Mouse (Mus musculus) ovary, postnatal 14 days (tissue): ENCODE measurements at regions not wholly inside any gene's neighbourhood (a gene's known extent, or its start where the extent isn't known, plus 50 kb on each side); places are given as distances from the start of the nearest gene placed in this dataset.
"Not testable (repeated sequence)": the region's sequence is repeated elsewhere in the genome, so short reads cannot be mapped to it uniquely, and the experiment has no call there.

Experiments used
- DNase-seq: peaks from one replicate; pipeline ENCODE4 v3.0.0; 2022; ENCODE audit warnings: low spot score

GRCm38 (mm10) chr1:94969543-94969942 is 343.9 kb upstream of the Fam174a start:
- DNase-seq, result no peak

- no peak for DNase-seq
Observed at GRCm38 (mm10) chr1:94970103-94970759, 343.2 kb upstream of the Fam174a start.

GRCm38 (mm10) chr1:94993338-94993737 is 320.1 kb upstream of the Fam174a start:
- DNase-seq, result no peak

GRCm38 (mm10) chr1:95003900-95004299 is 309.5 kb upstream of the Fam174a start:
- DNase-seq, result no peak

GRCm38 (mm10) chr1:95030579-95030978 is 282.8 kb upstream of the Fam174a start:
- no peak for DNase-seq

GRCm38 (mm10) chr1:95033661-95034414 is 279.6 kb upstream of the Fam174a start:
- not testable (repeated sequence) for DNase-seq

- DNase-seq, result no peak
Observed at GRCm38 (mm10) chr1:95038411-95038810, 275.0 kb upstream of the Fam174a start.

GRCm38 (mm10) chr1:95040332-95040731 is 273.1 kb upstream of the Fam174a start:
- no peak for DNase-seq

- no peak for DNase-seq
Observed at GRCm38 (mm10) chr1:95043355-95043754, 270.1 kb upstream of the Fam174a start.

GRCm38 (mm10) chr1:95064330-95065193 is 248.9 kb upstream of the Fam174a start:
- DNase-seq, result no peak

- DNase-seq, result no peak
Observed at GRCm38 (mm10) chr1:95065620-95066019, 247.8 kb upstream of the Fam174a start.

- no peak for DNase-seq
Observed at GRCm38 (mm10) chr1:95066040-95066439, 247.4 kb upstream of the Fam174a start.

- DNase-seq, result no peak
Observed at GRCm38 (mm10) chr1:95075151-95075550, 238.3 kb upstream of the Fam174a start.

- DNase-seq, result no peak
Observed at GRCm38 (mm10) chr1:95109966-95110365, 203.5 kb upstream of the Fam174a start.

GRCm38 (mm10) chr1:95113493-95113892 is 199.9 kb upstream of the Fam174a start:
- DNase-seq, result no peak

- DNase-seq, result no peak
Observed at GRCm38 (mm10) chr1:95147531-95147930, 165.9 kb upstream of the Fam174a start.

GRCm38 (mm10) chr1:95174013-95174582 is 139.3 kb upstream of the Fam174a start:
- DNase-seq, result no peak

- DNase-seq, result peak; percentile 5
Observed at GRCm38 (mm10) chr1:95218912-95219311, 94.5 kb upstream of the Fam174a start.

- DNase-seq, result no peak
Observed at GRCm38 (mm10) chr1:95223289-95223688, 90.1 kb upstream of the Fam174a start.

GRCm38 (mm10) chr1:95241671-95242150 is 71.7 kb upstream of the Fam174a start:
- no peak for DNase-seq
